ENCODE assay signal across 9 mouse cellular contexts in genomic region chr9:37178911-37179310, GRCm38 (mm10). TPM values are rescaled to one million over a fixed set of nuclear protein-coding genes. Genes with fewer than 3 reads are reported as not detected.
DNase-seq lines count a peak whose midpoint lies in the region; ATAC-seq lines count a peak whose summit lies in the region.
"Had no signal": no experiment of that assay in that cellular context is flagged by ENCODE, and none has a peak within 500 bp of the region (broad histone marks: within the 10 kb centered on the region; RNA-seq: fewer than 3 reads in every experiment).

No protein-coding gene starts in this region.

- H3K4me1 ChIP-seq in midbrain, embryonic 12.5 days = peaks cover 50% of the 10 kb centered on the region
- no peaks in the 10 kb centered on the region for H3K4me1 ChIP-seq in intestine, embryonic 16.5 days (ENCODE audit: control insufficient read depth, insufficient read depth, low read length)

- no peaks in the 10 kb centered on the region for H3K36me3 ChIP-seq in midbrain, embryonic 12.5 days
- no peaks in the 10 kb centered on the region for H3K36me3 ChIP-seq in intestine, embryonic 16.5 days (ENCODE audit: control insufficient read depth, insufficient read depth, low read length)
- H3K36me3 ChIP-seq: limb, embryonic 15.5 days had no signal

- H3K4me3 ChIP-seq in midbrain, embryonic 12.5 days = no peak overlapping the region
- H3K4me3 ChIP-seq in intestine, embryonic 16.5 days (ENCODE audit: low read length) = no peak overlapping the region
- H3K4me3 ChIP-seq: heart, adult 2 months; limb, embryonic 15.5 days had no signal

- 0 out of 2 replicates have a peak overlapping the region, but pooled peaks have one; percentile 15 for H3K9ac ChIP-seq in midbrain, embryonic 12.5 days (replicated peaks)
- no peak overlapping the region for H3K9ac ChIP-seq in intestine, embryonic 16.5 days (ENCODE audit: low read depth, low read length)
- H3K9ac ChIP-seq: limb, embryonic 15.5 days had no signal

- DNase-seq in brain, adult 2 months (ENCODE audit: low read depth, low spot score) = peak; percentile 43
- DNase-seq in brain, embryonic 18.5 days (ENCODE audit: low read depth, low spot score) = peak; percentile 56
- peak; percentile 21 to 42 for DNase-seq in frontal cortex, postnatal 14 days (ENCODE audit: low spot score in 2 of 2)
- no peak for DNase-seq in spleen, postnatal 4 days (ENCODE audit: low spot score in 2 of 2)
- no peak for DNase-seq in c-Kit-positive CD71-positive TER-119-positive erythroid progenitor cells, embryonic 14.5 days (ENCODE audit: low spot score)
- DNase-seq: heart, adult 2 months had no signal

- H3K9me3 ChIP-seq in midbrain, embryonic 12.5 days = no peaks in the 10 kb centered on the region
- no peaks in the 10 kb centered on the region for H3K9me3 ChIP-seq in intestine, embryonic 16.5 days (ENCODE audit: control insufficient read depth, low read length)
- H3K9me3 ChIP-seq: limb, embryonic 15.5 days had no signal

- H3K4me2 ChIP-seq in midbrain, embryonic 12.5 days (replicated peaks) = peak overlapping the region; percentile 31
- no peak overlapping the region for H3K4me2 ChIP-seq in intestine, embryonic 16.5 days (ENCODE audit: low read depth, low read length)
- H3K4me2 ChIP-seq: limb, embryonic 15.5 days had no signal

- peak; percentile 73 for ATAC-seq in midbrain, embryonic 12.5 days (ENCODE audit: low FRiP score, low read depth)
- no peak for ATAC-seq in intestine, embryonic 16.5 days

- 5% methylated on average over 4 of the region's 4 CpGs for WGBS in midbrain, embryonic 12.5 days
- 31% methylated on average over 4 of the region's 4 CpGs for WGBS in intestine, embryonic 16.5 days

- H3K27me3 ChIP-seq in midbrain, embryonic 12.5 days = peaks cover 7% of the 10 kb centered on the region; the same call in 1 of the 2 replicates
- H3K27me3 ChIP-seq in intestine, embryonic 16.5 days (replicated peaks; ENCODE audit: control insufficient read depth, insufficient read depth, low read length) = no peaks in the 10 kb centered on the region

- peak overlapping the region; percentile 68 for H3K27ac ChIP-seq in midbrain, embryonic 12.5 days (replicated peaks)
- H3K27ac ChIP-seq in intestine, embryonic 16.5 days (ENCODE audit: low read length) = no peak overlapping the region
- H3K27ac ChIP-seq: heart, adult 2 months; limb, embryonic 15.5 days had no signal

RNA-seq across cellular contexts. Expression of gene Tmem218, which starts 29.1 kb away (rescaled TPM):
- polyA plus RNA-seq in midbrain, embryonic 12.5 days (2016; fragmentation: Nextera tagmentation; extraction: Ambion mirVana) = 15.4 and 16.2 TPM in 2 replicates
- 7.8 and 9.0 TPM in 2 replicates for polyA plus RNA-seq in intestine, embryonic 16.5 days (2015; fragmentation: Nextera tagmentation; extraction: Ambion mirVana)

RNA-seq across cellular contexts. Expression of gene Pknox2, which starts 31.7 kb away (rescaled TPM):
- 32.3 and 33.7 TPM in 2 replicates for polyA plus RNA-seq in midbrain, embryonic 12.5 days (2016; fragmentation: Nextera tagmentation; extraction: Ambion mirVana)
- polyA plus RNA-seq in intestine, embryonic 16.5 days (2015; fragmentation: Nextera tagmentation; extraction: Ambion mirVana) = 7.2 and 8.0 TPM in 2 replicates

Comparison
In these comparisons a context has a peak if more than half of its experiments do, and no peak if none do; other contexts are left out.
1. DNase-seq: peak in brain, adult 2 months (single experiment), brain, embryonic 18.5 days (single experiment) and frontal cortex, postnatal 14 days (2 of 2); none in spleen, postnatal 4 days (0 of 2) and c-Kit-positive CD71-positive TER-119-positive erythroid progenitor cells, embryonic 14.5 days (single experiment).